Mouse (Mus musculus): Measurements from ENCODE around the gene Klhl29. TPM values are rescaled to one million over a fixed set of nuclear protein-coding genes. Genes with fewer than 3 reads are reported as not detected.

The Klhl29 gene
- total and polyA plus RNA-seq, 2 experiments from 2014 or later: 3.0 to 16.7 TPM

DNA sequence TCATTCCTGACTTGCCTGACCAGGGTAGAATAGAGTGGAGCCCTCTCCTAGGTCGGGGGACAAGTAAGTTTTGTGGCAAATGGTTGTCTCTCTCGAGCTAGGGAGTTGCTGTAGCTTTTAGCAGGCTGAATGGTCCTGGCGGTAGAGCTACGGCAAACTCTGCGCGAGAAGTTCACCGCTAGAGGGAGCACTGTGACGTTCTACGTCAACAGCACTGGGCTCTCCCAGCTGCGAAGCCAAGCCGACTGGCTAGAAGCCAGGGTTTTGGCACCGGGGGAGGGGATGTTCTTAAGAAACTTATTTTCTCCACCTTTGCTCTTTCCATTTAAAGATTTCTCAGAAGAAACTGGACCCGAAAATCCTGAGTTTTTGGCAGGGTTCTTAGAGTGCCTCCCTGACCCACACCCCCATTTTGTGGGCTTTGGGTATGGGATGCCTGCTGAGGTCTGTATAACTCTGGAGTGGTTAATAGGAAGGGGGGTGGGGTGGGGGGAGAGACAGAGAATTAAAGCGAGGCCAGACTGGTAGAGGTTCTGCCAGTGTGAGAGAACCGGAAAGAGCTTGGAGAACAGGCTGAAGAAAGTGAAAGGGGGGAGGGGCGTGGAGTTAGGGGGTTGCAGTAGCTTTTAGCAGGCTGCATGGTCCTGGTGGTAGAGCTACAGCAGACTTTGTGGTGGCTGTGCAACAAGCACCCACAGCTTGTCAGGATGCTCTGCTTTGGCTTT is 35.1 kb upstream of the Klhl29 start:
- WGBS: 6% methylated on average over 16 of the region's 16 CpGs
- no peak overlapping the region for H3K4me3 ChIP-seq (ENCODE audit: low read length)
- DNase-seq (ENCODE audit: low spot score): peak; percentile 98
- H3K9ac ChIP-seq (replicated peaks; ENCODE audit: low read length): no peak overlapping the region
- H3K27me3 ChIP-seq (ENCODE audit: insufficient read depth, low read length): no peaks in the 10 kb centered on the region
- peak overlapping the region; percentile 44 for H3K4me2 ChIP-seq (ENCODE audit: low read depth, low read length)
- ATAC-seq: peak; percentile 93
- H3K36me3 ChIP-seq (ENCODE audit: insufficient read depth, low read length): no peaks in the 10 kb centered on the region
- no peak overlapping the region for H3K27ac ChIP-seq
- H3K4me1 ChIP-seq (ENCODE audit: insufficient read depth, low read length): peaks cover 11% of the 10 kb centered on the region
- peak; percentile 97 for TF ChIP-seq CTCF (IDR thresholded peaks at IDR 0.05; ENCODE audit: low read depth)
- no peaks in the 10 kb centered on the region for H3K9me3 ChIP-seq (ENCODE audit: low read length)

GRCm38 (mm10) chr12:5407175-5407574 is 31.7 kb upstream of the Klhl29 start:
- Histone ChIP-seq H3K27ac (no peak overlapping the region), H3K36me3 (ENCODE audit: insufficient read depth, low read length) (no peaks in the 10 kb centered on the region), H3K9ac (replicated peaks; ENCODE audit: low read length) (no peak overlapping the region), H3K4me2 (ENCODE audit: low read depth, low read length) (no peak overlapping the region), H3K4me3 (ENCODE audit: low read length) (no peak overlapping the region), H3K9me3 (ENCODE audit: low read length) (no peaks in the 10 kb centered on the region), H3K27me3 (ENCODE audit: insufficient read depth, low read length) (no peaks in the 10 kb centered on the region), H3K4me1 (ENCODE audit: insufficient read depth, low read length) (peaks cover 8% of the 10 kb centered on the region)
- no peak for DNase-seq (ENCODE audit: low spot score)
- 48% methylated on average over 8 of the region's 8 CpGs for WGBS
- TF ChIP-seq CTCF (IDR thresholded peaks at IDR 0.05; ENCODE audit: low read depth): no peak
- no peak for ATAC-seq

GRCm38 (mm10) chr12:5397423-5397822 is 21.9 kb upstream of the Klhl29 start:
- DNase-seq (ENCODE audit: low spot score): no peak
- Histone ChIP-seq H3K27ac (no peak overlapping the region), H3K36me3 (ENCODE audit: insufficient read depth, low read length) (no peaks in the 10 kb centered on the region), H3K4me3 (ENCODE audit: low read length) (no peak overlapping the region), H3K4me1 (ENCODE audit: insufficient read depth, low read length) (no peaks in the 10 kb centered on the region), H3K9me3 (ENCODE audit: low read length) (no peaks in the 10 kb centered on the region), H3K27me3 (ENCODE audit: insufficient read depth, low read length) (no peaks in the 10 kb centered on the region), H3K4me2 (ENCODE audit: low read depth, low read length) (no peak overlapping the region), H3K9ac (replicated peaks; ENCODE audit: low read length) (no peak overlapping the region)
- 56% methylated on average over 5 of the region's 5 CpGs for WGBS
- no peak for ATAC-seq
- TF ChIP-seq CTCF (IDR thresholded peaks at IDR 0.05; ENCODE audit: low read depth): no peak

- H3K27me3 ChIP-seq (ENCODE audit: insufficient read depth, low read length): no peaks in the 10 kb centered on the region
- H3K9me3 ChIP-seq (ENCODE audit: low read length): no peaks in the 10 kb centered on the region
- no peaks in the 10 kb centered on the region for H3K4me1 ChIP-seq (ENCODE audit: insufficient read depth, low read length)
- no peak overlapping the region for H3K4me3 ChIP-seq (ENCODE audit: low read length)
- H3K9ac ChIP-seq (replicated peaks; ENCODE audit: low read length): no peak overlapping the region
- 68% methylated on average over 3 of the region's 3 CpGs for WGBS
- DNase-seq (ENCODE audit: low spot score): no peak
- H3K4me2 ChIP-seq (ENCODE audit: low read depth, low read length): no peak overlapping the region
- no peak overlapping the region for H3K27ac ChIP-seq
- ATAC-seq: no peak
- no peaks in the 10 kb centered on the region for H3K36me3 ChIP-seq (ENCODE audit: insufficient read depth, low read length)
- TF ChIP-seq CTCF (IDR thresholded peaks at IDR 0.05; ENCODE audit: low read depth): no peak
Measured at GRCm38 (mm10) chr12:5395188-5395587, 19.7 kb upstream of the Klhl29 start.

GRCm38 (mm10) chr12:5387112-5387511 is 11.6 kb upstream of the Klhl29 start:
- no peak overlapping the region for H3K4me3 ChIP-seq (ENCODE audit: low read length)
- 84% methylated on average over 1 of the region's 1 CpGs for WGBS
- H3K36me3 ChIP-seq (ENCODE audit: insufficient read depth, low read length): no peaks in the 10 kb centered on the region
- no peak overlapping the region for H3K27ac ChIP-seq
- H3K4me1 ChIP-seq (ENCODE audit: insufficient read depth, low read length): no peaks in the 10 kb centered on the region
- H3K9me3 ChIP-seq (ENCODE audit: low read length): no peaks in the 10 kb centered on the region
- H3K27me3 ChIP-seq (ENCODE audit: insufficient read depth, low read length): no peaks in the 10 kb centered on the region
- DNase-seq (ENCODE audit: low spot score) (no peak), ATAC-seq (no peak)
- no peak for TF ChIP-seq CTCF (IDR thresholded peaks at IDR 0.05; ENCODE audit: low read depth)
- no peak overlapping the region for H3K4me2 ChIP-seq (ENCODE audit: low read depth, low read length)
- H3K9ac ChIP-seq (replicated peaks; ENCODE audit: low read length): no peak overlapping the region

GRCm38 (mm10) chr12:5386688-5387087 is 11.2 kb upstream of the Klhl29 start:
- Histone ChIP-seq H3K4me2 (ENCODE audit: low read depth, low read length) (no peak overlapping the region), H3K4me3 (ENCODE audit: low read length) (no peak overlapping the region), H3K27ac (no peak overlapping the region), H3K4me1 (ENCODE audit: insufficient read depth, low read length) (no peaks in the 10 kb centered on the region), H3K36me3 (ENCODE audit: insufficient read depth, low read length) (no peaks in the 10 kb centered on the region), H3K27me3 (ENCODE audit: insufficient read depth, low read length) (no peaks in the 10 kb centered on the region), H3K9ac (replicated peaks; ENCODE audit: low read length) (no peak overlapping the region), H3K9me3 (ENCODE audit: low read length) (no peaks in the 10 kb centered on the region)
- TF ChIP-seq CTCF (IDR thresholded peaks at IDR 0.05; ENCODE audit: low read depth): no peak
- ATAC-seq (no peak), DNase-seq (ENCODE audit: low spot score) (no peak)

DNA sequence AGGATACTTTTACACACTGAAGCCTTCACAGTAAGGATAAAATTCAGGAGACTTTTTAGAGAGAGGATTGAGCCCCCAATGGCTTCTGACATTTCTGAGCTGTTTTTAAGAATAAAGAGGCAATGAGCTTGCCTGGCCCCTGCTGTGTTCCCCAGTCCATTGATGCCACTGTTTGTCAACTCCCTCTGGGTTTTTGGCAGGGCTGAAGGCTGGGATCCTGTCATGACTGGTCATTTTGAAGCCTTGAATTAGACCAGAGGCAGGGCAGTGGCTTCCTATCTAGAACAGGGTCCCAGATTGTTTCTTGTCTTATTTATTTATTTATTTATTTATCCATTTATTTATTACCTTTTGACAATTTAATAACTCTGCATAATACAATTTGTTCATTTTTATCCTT is 6.2 kb upstream of the Klhl29 start:
- ATAC-seq (peak; percentile 61; the same call in 1 of the 2 replicates), DNase-seq (ENCODE audit: low spot score) (no peak)
- no peak for TF ChIP-seq CTCF (IDR thresholded peaks at IDR 0.05; ENCODE audit: low read depth)
- Histone ChIP-seq H3K4me3 (ENCODE audit: low read length) (no peak overlapping the region), H3K4me2 (ENCODE audit: low read depth, low read length) (no peak overlapping the region), H3K36me3 (ENCODE audit: insufficient read depth, low read length) (no peaks in the 10 kb centered on the region), H3K4me1 (ENCODE audit: insufficient read depth, low read length) (0 out of 2 replicates have a peak, but pooled peaks cover 8% of the 10 kb centered on the region), H3K9ac (replicated peaks; ENCODE audit: low read length) (no peak overlapping the region), H3K27me3 (ENCODE audit: insufficient read depth, low read length) (no peaks in the 10 kb centered on the region), H3K27ac (no peak overlapping the region), H3K9me3 (ENCODE audit: low read length) (no peaks in the 10 kb centered on the region)

All from hindbrain, postnatal 0 days (tissue).